Mouse (Mus musculus) thymus, postnatal 4 days (tissue): ENCODE measurements around the gene 1810010D01Rik.

Experiments used
- DNase-seq: peaks from one replicate; pipeline ENCODE4 v3.0.0; 2021

1810010D01Rik gene

DNA sequence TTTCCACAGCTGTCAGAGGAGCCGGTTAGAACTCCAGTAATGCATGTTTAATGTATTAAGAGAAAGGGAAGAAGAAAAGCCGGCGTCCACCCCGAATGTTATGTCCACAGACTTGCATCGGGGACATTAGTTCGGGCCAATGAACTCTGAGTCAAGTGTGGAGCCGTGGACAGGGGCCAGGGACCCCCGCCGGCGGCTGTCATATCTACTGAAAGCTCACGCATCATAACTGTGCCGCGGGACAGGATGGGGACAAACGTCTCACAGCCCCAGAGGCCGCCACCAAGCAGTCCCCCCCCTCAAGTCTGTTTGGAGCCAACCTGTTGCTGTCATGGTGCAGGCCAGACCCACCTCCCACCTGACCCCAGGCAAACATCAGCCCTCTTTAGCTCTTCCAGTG, 34.4 kb downstream of the 1810010D01Rik start:
- no peak for DNase-seq

DNA sequence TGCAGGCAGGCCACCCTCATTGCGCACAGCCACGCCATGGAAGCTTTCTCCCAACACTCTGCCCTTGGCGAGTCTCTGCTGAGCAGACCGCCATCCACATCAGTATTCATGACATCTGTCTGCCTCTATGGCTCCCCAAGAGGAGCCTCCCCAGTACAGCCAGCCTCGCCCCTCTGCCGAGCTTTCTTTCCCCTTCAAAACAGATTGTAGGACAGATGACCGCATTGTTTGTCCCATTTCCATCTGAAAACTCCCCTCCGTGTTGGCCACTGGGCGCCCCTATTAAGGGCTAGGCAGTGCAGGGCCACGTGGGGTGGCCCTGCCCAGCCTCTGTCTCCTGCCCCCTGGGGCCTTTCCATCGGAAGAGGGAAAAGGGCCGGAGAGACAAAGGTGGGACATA, 34.8 kb downstream of the 1810010D01Rik start:
- DNase-seq = no peak

GRCm38 (mm10) chr7:145169703-145170102, 38.2 kb downstream of the 1810010D01Rik start:
- DNase-seq = no peak

DNA sequence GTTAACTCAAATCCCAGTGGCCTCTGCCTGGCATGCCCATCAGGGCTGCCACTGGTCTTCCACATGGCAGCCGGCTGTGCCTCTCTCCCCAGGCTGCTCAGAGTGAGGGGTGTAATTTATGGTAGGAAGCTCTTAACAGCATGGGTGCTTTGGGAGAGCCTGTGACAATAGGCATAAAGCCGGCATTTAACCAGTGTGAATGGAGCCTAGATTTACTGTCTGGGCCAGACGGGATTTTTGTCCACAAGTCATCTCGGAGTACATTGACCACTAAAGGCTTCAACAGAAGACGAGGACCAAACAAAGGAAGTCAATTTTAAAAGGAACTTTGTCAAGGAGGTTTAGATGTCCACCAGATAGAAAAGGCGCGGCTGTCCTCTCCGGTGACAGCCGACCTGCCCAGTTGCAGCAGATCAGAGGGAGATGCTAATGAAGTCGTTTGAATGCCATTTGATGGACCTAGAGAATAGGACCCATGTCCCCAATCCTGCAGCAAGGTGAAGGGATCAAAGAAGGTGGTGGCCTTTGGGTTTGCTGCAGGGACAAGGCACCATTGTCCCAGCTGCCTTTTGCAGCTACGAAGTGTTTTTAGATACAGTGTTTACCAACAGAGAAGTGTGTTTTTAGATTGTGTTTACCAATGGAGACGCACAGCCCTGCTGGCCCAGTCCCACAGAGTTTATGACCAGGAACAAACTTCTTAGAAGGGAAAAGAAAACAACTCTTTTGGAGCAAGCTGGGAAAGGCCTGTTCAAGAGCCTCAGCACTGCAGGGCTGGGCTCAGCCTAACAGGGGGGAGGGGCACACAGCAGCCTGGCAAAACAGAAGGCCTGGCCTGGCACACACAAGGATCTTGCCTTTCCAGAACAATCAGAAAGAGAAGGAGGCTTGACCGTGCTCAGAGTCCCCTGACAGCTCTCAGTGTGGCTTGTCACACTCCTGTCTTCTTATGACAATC, 48.4 kb downstream of the 1810010D01Rik start:
- no peak for DNase-seq
